ENCODE assay signal across 9 mouse cellular contexts in the genomic region with DNA sequence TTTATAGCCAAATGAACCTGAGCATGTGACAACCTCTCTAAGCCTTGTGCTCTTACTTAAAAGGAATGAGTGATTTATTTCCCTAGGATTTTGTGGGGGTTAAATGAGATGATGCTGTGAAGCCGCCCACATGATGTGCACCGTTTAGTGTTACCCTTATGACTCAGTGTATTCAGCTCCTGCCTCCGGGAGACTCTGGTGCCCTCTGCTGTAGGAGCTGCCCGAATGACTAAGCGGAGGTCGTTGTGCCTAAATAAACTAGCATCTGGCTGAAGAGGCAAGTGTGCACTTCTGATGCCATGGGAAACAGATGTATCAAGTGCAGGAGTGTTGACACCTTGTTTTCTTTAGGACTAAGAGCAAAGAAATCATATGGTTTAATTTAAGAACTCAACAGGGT. TPM values are rescaled to one million over a fixed set of nuclear protein-coding genes. Genes with fewer than 3 reads are reported as not detected.
DNase-seq lines count a peak whose midpoint lies in the region; ATAC-seq and TF ChIP-seq lines count a peak whose summit lies in the region.
"Had no signal": no experiment of that assay in that cellular context is flagged by ENCODE, and none has a peak within 500 bp of the region (broad histone marks: within the 10 kb centered on the region; RNA-seq: fewer than 3 reads in every experiment).

No protein-coding gene starts in this region.

- ATAC-seq in frontal cortex, adult (ENCODE audit: low TSS enrichment) = peak; percentile 77
- no peak for ATAC-seq in heart, postnatal 0 days (ENCODE audit: insufficient read depth, low read depth)
- ATAC-seq in stomach, postnatal 0 days (ENCODE audit: low FRiP score, low TSS enrichment) = no peak
- no peak for ATAC-seq in forebrain, embryonic 13.5 days

- peak; percentile 66 for TF ChIP-seq CTCF in heart, postnatal 0 days (IDR thresholded peaks at IDR 0.05; ENCODE audit: low read depth)
- peak; percentile 59 for TF ChIP-seq CTCF in stomach, postnatal 0 days (IDR thresholded peaks at IDR 0.05; ENCODE audit: low read depth)

- DNase-seq in frontal cortex, postnatal 14 days (ENCODE audit: low spot score in 2 of 2) = no peak
- peak; percentile 28 for DNase-seq in lung, postnatal 36 days
- no peak for DNase-seq in lung, postnatal 14 days
- no peak for DNase-seq in heart, postnatal 0 days (ENCODE audit: low spot score)
- DNase-seq in stomach, postnatal 0 days (ENCODE audit: low spot score) = no peak
- DNase-seq in spleen, postnatal 10 days (ENCODE audit: low spot score in 2 of 2) = no peak

- no peak overlapping the region for H3K9ac ChIP-seq in heart, postnatal 0 days (replicated peaks; ENCODE audit: low read depth, low read length)
- no peak overlapping the region for H3K9ac ChIP-seq in stomach, postnatal 0 days (ENCODE audit: low read length)
- no peak overlapping the region for H3K9ac ChIP-seq in forebrain, embryonic 13.5 days

- no peaks in the 10 kb centered on the region for H3K9me3 ChIP-seq in heart, postnatal 0 days (replicated peaks; ENCODE audit: control insufficient read depth, low read length)
- H3K9me3 ChIP-seq in stomach, postnatal 0 days (ENCODE audit: control insufficient read depth, low read length) = no peaks in the 10 kb centered on the region
- H3K9me3 ChIP-seq in forebrain, embryonic 13.5 days (replicated peaks) = no peaks in the 10 kb centered on the region
- H3K9me3 ChIP-seq: G1E had no signal

- no peak overlapping the region for H3K4me3 ChIP-seq in heart, postnatal 0 days (ENCODE audit: low read depth, low read length)
- H3K4me3 ChIP-seq in stomach, postnatal 0 days (ENCODE audit: low read depth, low read length) = no peak overlapping the region
- H3K4me3 ChIP-seq in forebrain, embryonic 13.5 days = no peak overlapping the region

- H3K27ac ChIP-seq in heart, postnatal 0 days (ENCODE audit: low read depth) = no peak overlapping the region
- H3K27ac ChIP-seq in stomach, postnatal 0 days (replicated peaks) = no peak overlapping the region
- H3K27ac ChIP-seq in forebrain, embryonic 13.5 days = no peak overlapping the region

- no peaks in the 10 kb centered on the region for H3K27me3 ChIP-seq in heart, postnatal 0 days (ENCODE audit: control insufficient read depth, insufficient read depth, low read length)
- H3K27me3 ChIP-seq in stomach, postnatal 0 days (ENCODE audit: control insufficient read depth, insufficient read depth, low read length) = no peaks in the 10 kb centered on the region
- H3K27me3 ChIP-seq in forebrain, embryonic 13.5 days = no peaks in the 10 kb centered on the region

- no peaks in the 10 kb centered on the region for H3K36me3 ChIP-seq in heart, postnatal 0 days (replicated peaks; ENCODE audit: control insufficient read depth, insufficient read depth, low read length)
- no peaks in the 10 kb centered on the region for H3K36me3 ChIP-seq in stomach, postnatal 0 days (ENCODE audit: control insufficient read depth, insufficient read depth, low read length)
- no peaks in the 10 kb centered on the region for H3K36me3 ChIP-seq in forebrain, embryonic 13.5 days (ENCODE audit: poor library complexity, severe bottlenecking)
- H3K36me3 ChIP-seq: G1E had no signal

- 38% methylated on average over 6 of the region's 6 CpGs for WGBS in heart, postnatal 0 days
- 50% methylated on average over 6 of the region's 6 CpGs for WGBS in stomach, postnatal 0 days
- WGBS in forebrain, embryonic 13.5 days = 59% methylated on average over 6 of the region's 6 CpGs

- H3K4me2 ChIP-seq in heart, postnatal 0 days (ENCODE audit: low read depth, low read length) = no peak overlapping the region
- H3K4me2 ChIP-seq in stomach, postnatal 0 days (replicated peaks; ENCODE audit: low read depth) = no peak overlapping the region
- no peak overlapping the region for H3K4me2 ChIP-seq in forebrain, embryonic 13.5 days

- H3K4me1 ChIP-seq in heart, postnatal 0 days (ENCODE audit: control insufficient read depth, insufficient read depth) = no peaks in the 10 kb centered on the region
- no peaks in the 10 kb centered on the region for H3K4me1 ChIP-seq in stomach, postnatal 0 days (replicated peaks; ENCODE audit: control insufficient read depth, insufficient read depth)
- no peaks in the 10 kb centered on the region for H3K4me1 ChIP-seq in forebrain, embryonic 13.5 days

- TF ChIP-seq EP300 in heart, postnatal 0 days (IDR thresholded peaks at IDR 0.05; ENCODE audit: low read depth) = no peak
- TF ChIP-seq EP300 in stomach, postnatal 0 days (optimal IDR thresholded peaks at IDR 0.05) = no peak

RNA-seq across cellular contexts. Expression of a gene that starts 18.1 kb away (rescaled TPM):
- total RNA-seq in heart, postnatal 0 days (2014; rRNA removed; ENCODE audit: low replicate concordance) = 98.7 and 107 TPM in 2 replicates
- polyA plus RNA-seq in heart, postnatal 0 days (2015; fragmentation: Nextera tagmentation; extraction: Ambion mirVana) = 242 and 274 TPM in 2 replicates
- polyA plus RNA-seq in stomach, postnatal 0 days (2015; fragmentation: Nextera tagmentation; extraction: Ambion mirVana) = 101 and 119 TPM in 2 replicates
- polyA plus RNA-seq in forebrain, embryonic 13.5 days (2015; fragmentation: Nextera tagmentation; extraction: Ambion mirVana) = 59.4 and 75.9 TPM in 2 replicates

RNA-seq across cellular contexts. Expression of a gene that starts 56.2 kb away (rescaled TPM):
- not detected in 2 replicates for total RNA-seq in heart, postnatal 0 days (2014; rRNA removed; ENCODE audit: low replicate concordance)
- polyA plus RNA-seq in heart, postnatal 0 days (2015; fragmentation: Nextera tagmentation; extraction: Ambion mirVana) = 0.18 TPM in 1 of 2 replicates, not detected in the other
- 0.21 and 0.29 TPM in 2 replicates for polyA plus RNA-seq in stomach, postnatal 0 days (2015; fragmentation: Nextera tagmentation; extraction: Ambion mirVana)
- 0.27 and 0.38 TPM in 2 replicates for polyA plus RNA-seq in forebrain, embryonic 13.5 days (2015; fragmentation: Nextera tagmentation; extraction: Ambion mirVana)
- total RNA-seq: G1E had no signal
- polyA plus RNA-seq: G1E had no signal
